Mouse (Mus musculus) stomach, postnatal 0 days (tissue): Measurements from ENCODE around the gene Dnmt3c. TPM values are rescaled to one million over a fixed set of nuclear protein-coding genes. Genes with fewer than 3 reads are reported as not detected.
"Not testable (repeated sequence)": the region's sequence is repeated elsewhere in the genome, so short reads cannot be mapped to it uniquely, and the experiment has no call there.

ENCODE experiments used
- ATAC-seq: fragments of 200-750 bp; cut with Nextera tagmentation; 2 replicates; pipeline ENCODE4 v1.8.0; 2017; ENCODE audit not compliant: low FRiP score, low TSS enrichment
- DNase-seq: peaks from one replicate; pipeline ENCODE4 v3.0.0-alpha.2; 2016; ENCODE audit warnings: low spot score
- H3K27ac ChIP-seq: fragments of 300-500 bp; sonication (generic); replicated peaks from 2 replicates; pipeline ENCODE4 v1.5.1; 2014; ENCODE audit warnings: mild to moderate bottlenecking, control low read depth
- H3K27me3 ChIP-seq: fragments of 300-500 bp; sonication (generic); 2 replicates; pipeline ENCODE4 v1.6.1; 2014; ENCODE audit warnings: low read length; ENCODE audit not compliant: control insufficient read depth, insufficient read depth
- H3K36me3 ChIP-seq: fragments of 300-500 bp; sonication (generic); 2 replicates; pipeline ENCODE4 v1.6.1; 2014; ENCODE audit warnings: low read length, mixed read lengths; ENCODE audit not compliant: control insufficient read depth, insufficient read depth
- H3K4me1 ChIP-seq: fragments of 300-500 bp; sonication (generic); replicated peaks from 2 replicates; pipeline ENCODE4 v1.6.1; 2014; ENCODE audit warnings: antibody characterized with exemption; ENCODE audit not compliant: control insufficient read depth, insufficient read depth
- H3K4me2 ChIP-seq: fragments of 300-500 bp; sonication (generic); replicated peaks from 2 replicates; pipeline ENCODE4 v1.6.1; 2014; ENCODE audit warnings: low read depth, mild to moderate bottlenecking, control low read depth, moderate library complexity
- H3K4me3 ChIP-seq: fragments of 300-500 bp; sonication (generic); 2 replicates; pipeline ENCODE4 v1.5.1; 2014; ENCODE audit warnings: low read depth, low read length, control low read depth
- H3K9ac ChIP-seq: fragments of 300-500 bp; sonication (generic); 2 replicates; pipeline ENCODE4 v1.6.1; 2014; ENCODE audit warnings: mild to moderate bottlenecking, low read length, control low read depth, mixed read lengths
- H3K9me3 ChIP-seq: fragments of 300-500 bp; sonication (generic); 2 replicates; pipeline ENCODE4 v1.6.1; 2016; ENCODE audit warnings: low read length; ENCODE audit not compliant: control insufficient read depth
- CTCF ChIP-seq: IDR thresholded peaks from 2 replicates; pipeline ENCODE4 v1.5.1; 2016; ENCODE audit warnings: antibody characterized with exemption, low read depth, mild to moderate bottlenecking, moderate library complexity
- EP300 ChIP-seq: optimal IDR thresholded peaks from 2 replicates; pipeline ENCODE3; 2016; ENCODE audit warnings: antibody characterized with exemption
- WGBS: fragments of 180-500 bp; shearing (Covaris S2); extraction: QIAGEN DNeasy Blood & Tissue Kit; methylation state at CpG from one replicate; pipeline ENCODE4 v1.1.7; 2014; 5-methylcytosine and 5-hydroxymethylcytosine counted together
- polyA plus RNA-seq: library from polyadenylated mRNA; unstranded; fragments of >200 nt; fragmentation: Nextera tagmentation; extraction: Ambion mirVana; gene quantifications from 2 replicates; pipeline ENCODE4 v1.2.1, GENCODE M21; 2015

Dnmt3c gene
- polyA plus RNA-seq, result not detected in 2 replicates

DNA sequence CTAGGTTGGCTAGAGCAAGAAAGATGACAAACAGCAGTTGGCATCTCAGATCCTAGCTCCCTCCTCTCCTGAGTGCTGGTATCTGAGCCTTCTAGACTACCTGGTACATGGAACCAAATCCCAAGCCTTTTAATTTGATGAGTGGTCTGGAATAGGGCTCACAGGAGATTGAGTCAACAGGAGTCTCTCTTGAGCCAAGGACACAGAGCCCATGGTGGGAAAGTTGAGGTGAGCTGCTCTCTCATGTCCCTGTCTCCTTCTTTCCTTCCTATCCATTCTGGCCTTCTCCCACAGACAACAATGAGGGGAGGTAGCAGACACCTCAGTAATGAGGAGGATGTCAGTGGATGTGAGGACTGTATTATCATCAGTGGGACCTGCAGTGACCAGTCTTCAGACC is at the start of gene Dnmt3c:
Gene Dnmt3c, plus strand, starts transcription at position 301 of the 400 bp plus-strand sequence.
- ATAC-seq (no peak), DNase-seq (no peak)
- H3K4me3 ChIP-seq, result no peak within 1 kb of the TSS
- H3K4me1 ChIP-seq, result no peaks in the 10 kb centered on the region
- TF ChIP-seq EP300 (no peak), CTCF (no peak)
- no peak within 1 kb of the TSS for H3K27ac ChIP-seq
- H3K36me3 ChIP-seq, result no peaks in the 10 kb centered on the region
- H3K9ac ChIP-seq, result no peak within 1 kb of the TSS
- H3K27me3 ChIP-seq, result no peaks in the 10 kb centered on the region
- H3K9me3 ChIP-seq, result no peaks in the 10 kb centered on the region
- no peak within 1 kb of the TSS for H3K4me2 ChIP-seq

DNA sequence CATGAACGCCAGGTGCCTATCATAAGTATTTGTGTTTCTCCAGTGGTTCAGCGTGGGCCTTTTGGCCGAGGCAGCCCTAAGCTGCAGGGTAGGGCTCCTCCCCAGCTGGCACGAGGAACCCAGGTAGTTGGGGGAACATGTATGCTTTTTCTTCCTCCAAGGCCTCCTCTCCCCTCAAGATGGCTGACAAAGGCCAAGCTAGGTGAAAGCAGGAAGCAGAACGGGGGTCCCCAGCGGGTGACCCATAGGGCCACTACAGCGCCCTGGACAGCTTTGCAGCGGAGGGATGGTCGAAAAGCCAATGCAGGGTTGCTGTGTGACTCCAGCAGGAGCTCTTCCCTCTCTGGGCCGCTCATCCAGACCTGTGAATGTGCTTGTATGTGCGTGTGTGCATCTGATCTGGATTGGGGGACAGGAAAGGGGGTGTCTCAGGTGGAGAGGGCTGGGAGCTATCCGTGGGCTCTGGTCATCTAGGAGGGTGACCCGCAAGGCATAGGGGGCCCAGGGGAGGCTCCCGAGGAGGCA is 47.6 kb upstream of the Dnmt3c start:
- H3K4me3 ChIP-seq, result peak overlapping the region; percentile 74
- no peak overlapping the region for H3K27ac ChIP-seq
- DNase-seq (peak; percentile 17), ATAC-seq (no peak)
- no peaks in the 10 kb centered on the region for H3K36me3 ChIP-seq
- WGBS, result 24% methylated on average over 13 of the region's 14 CpGs
- H3K9ac ChIP-seq, result peak overlapping the region; percentile 77
- H3K27me3 ChIP-seq, result no peaks in the 10 kb centered on the region
- H3K9me3 ChIP-seq, result no peaks in the 10 kb centered on the region
- TF ChIP-seq EP300, result no peak
- TF ChIP-seq CTCF, result no peak
- H3K4me2 ChIP-seq, result peak overlapping the region; percentile 98
- H3K4me1 ChIP-seq, result no peaks in the 10 kb centered on the region; the same call in 1 of the 2 replicates

DNA sequence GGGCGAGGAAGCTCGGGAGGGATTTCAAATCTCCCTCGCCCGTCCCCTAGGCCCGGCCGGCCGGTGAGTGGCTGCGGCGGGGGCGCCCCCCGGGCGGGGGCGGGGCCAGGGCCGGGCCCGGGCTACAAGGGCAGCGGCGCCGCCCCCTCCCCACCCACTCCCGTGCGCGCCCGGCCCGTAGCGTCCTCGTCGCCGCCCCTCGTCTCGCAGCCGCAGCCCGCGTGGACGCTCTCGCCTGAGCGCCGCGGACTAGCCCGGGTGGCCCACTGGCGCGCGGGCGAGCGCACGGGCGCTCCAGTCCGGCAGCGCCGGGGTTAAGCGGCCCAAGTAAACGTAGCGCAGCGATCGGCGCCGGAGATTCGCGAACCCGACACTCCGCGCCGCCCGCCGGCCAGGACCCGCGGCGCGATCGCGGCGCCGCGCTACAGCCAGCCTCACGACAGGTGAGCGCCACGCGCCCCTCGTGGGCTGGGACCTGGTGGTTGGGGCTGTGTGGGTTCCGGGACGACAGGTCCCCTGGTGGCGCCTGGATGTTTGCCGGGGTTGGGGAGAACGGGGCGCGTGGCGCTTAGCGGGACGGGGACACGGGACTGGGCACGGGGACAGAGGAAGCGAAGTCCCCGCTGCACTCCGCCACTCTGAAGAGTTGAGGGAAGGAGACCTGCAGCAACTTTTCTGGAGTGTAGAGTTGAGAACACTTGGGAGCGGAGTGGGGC is 47.0 kb upstream of the Dnmt3c start, which contains the start of gene Dnmt3b:
Gene Dnmt3b, plus strand, starts transcription at position 153 of the 716 bp plus-strand sequence.
- Histone ChIP-seq H3K27me3 (no peaks in the 10 kb centered on the region), H3K4me3 (peak within 1 kb of the TSS; percentile 74), H3K27ac (no peak within 1 kb of the TSS), H3K36me3 (no peaks in the 10 kb centered on the region), H3K4me2 (peak within 1 kb of the TSS; percentile 98), H3K9ac (peak within 1 kb of the TSS; percentile 77), H3K4me1 (no peaks in the 10 kb centered on the region; the same call in 1 of the 2 replicates), H3K9me3 (no peaks in the 10 kb centered on the region)
- TF ChIP-seq EP300 (no peak), CTCF (peak; percentile 19; the same call in 1 of the 2 replicates)
- peak; percentile 85 for ATAC-seq
- peak; percentile 68 for DNase-seq
- WGBS, result under 1% methylated on average over 78 of the region's 93 CpGs

DNA sequence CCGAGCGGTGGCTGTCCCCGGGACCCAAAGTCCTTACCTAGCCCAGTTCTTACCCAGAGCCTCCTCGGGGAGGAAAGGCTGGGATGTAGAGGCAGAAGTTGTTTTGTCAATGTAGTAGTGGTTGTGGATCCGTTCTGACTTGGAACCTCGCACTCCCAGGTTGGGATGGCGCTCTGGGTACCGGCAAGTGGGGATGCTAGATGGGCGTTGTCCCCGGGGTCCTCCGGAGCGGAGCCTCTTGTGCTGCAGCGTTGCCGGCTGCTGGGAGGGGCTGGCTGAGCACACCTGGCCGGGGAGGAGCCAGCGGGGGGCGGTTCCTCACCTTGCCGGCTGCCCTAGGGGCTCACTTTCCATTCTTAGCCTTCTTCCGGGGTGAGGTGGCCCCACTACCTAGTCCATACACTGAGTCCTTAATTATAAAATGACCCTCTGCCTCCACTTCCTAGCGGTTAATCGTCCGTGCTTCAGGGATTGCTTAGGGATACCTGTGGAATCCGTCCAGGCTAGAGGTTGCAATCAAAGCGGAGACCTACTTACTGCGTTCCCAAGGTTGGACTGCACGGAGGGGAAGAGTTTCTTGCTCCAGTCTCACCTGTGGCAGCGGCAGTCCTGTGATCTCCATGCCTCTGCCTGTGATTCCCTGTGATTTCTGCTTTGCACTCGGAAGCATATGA is 46.3 kb upstream of the Dnmt3c start:
- TF ChIP-seq EP300 (no peak), CTCF (no peak)
- Histone ChIP-seq H3K27ac (no peak overlapping the region), H3K4me3 (peak overlapping the region; percentile 74), H3K4me1 (no peaks in the 10 kb centered on the region; the same call in 1 of the 2 replicates), H3K36me3 (no peaks in the 10 kb centered on the region), H3K9ac (peak overlapping the region; percentile 77), H3K9me3 (no peaks in the 10 kb centered on the region), H3K4me2 (peak overlapping the region; percentile 98), H3K27me3 (no peaks in the 10 kb centered on the region)
- WGBS, result 6% methylated on average over 25 of the region's 28 CpGs
- peak; percentile 71 for DNase-seq
- peak; percentile 57 for ATAC-seq

DNA sequence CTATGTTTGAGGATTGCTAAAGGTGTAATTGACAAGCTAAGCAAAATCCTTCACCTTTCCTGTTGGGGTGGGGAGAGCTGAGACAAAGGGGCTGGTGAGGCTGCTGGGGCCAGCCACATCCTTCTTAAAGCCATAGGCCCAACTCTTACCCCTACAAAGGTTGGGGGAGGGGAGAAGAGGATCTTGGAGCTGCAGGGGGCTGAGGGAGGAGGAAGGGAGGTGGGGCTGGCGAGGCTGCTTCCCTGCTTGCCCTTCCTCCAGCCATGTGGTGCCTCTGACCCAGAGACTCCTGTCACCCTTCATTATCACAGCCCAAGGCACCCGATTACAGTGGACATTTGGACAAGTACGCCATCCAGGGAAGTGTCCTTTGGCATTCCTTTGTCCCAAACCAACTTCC is 44.8 kb upstream of the Dnmt3c start:
- Histone ChIP-seq H3K9me3 (no peaks in the 10 kb centered on the region), H3K4me2 (no peak overlapping the region), H3K9ac (no peak overlapping the region), H3K27me3 (no peaks in the 10 kb centered on the region), H3K4me3 (no peak overlapping the region), H3K4me1 (no peaks in the 10 kb centered on the region; the same call in 1 of the 2 replicates), H3K36me3 (no peaks in the 10 kb centered on the region), H3K27ac (no peak overlapping the region)
- TF ChIP-seq EP300 (no peak), CTCF (no peak)
- DNase-seq, result no peak
- 75% methylated on average over 3 of the region's 3 CpGs for WGBS
- no peak for ATAC-seq

DNA sequence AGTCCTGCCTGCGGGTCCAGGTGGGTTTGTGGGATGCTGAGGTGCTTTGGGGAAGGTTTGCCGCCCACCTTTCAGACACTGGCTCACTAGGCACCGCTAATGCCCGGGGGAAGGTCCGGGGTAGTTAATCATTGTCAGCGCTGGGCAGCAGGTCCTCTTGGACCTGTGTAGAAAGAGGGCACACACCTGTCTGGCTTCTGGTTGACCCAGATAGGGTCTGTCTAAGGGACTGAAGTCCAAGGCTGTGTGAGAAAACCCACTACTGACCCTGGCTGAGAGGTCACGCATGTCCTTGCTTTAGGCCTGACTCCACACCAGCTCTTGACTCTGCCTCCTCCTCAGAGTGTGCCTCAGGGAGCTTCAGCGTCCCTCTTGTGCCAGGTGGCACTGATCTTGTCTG is 38.8 kb upstream of the Dnmt3c start:
- H3K27ac ChIP-seq, H3K36me3 ChIP-seq, H3K9me3 ChIP-seq, H3K4me2 ChIP-seq, H3K9ac ChIP-seq, H3K4me1 ChIP-seq, H3K27me3 ChIP-seq, DNase-seq, H3K4me3 ChIP-seq: not testable (repeated sequence)
- WGBS, result 69% methylated on average over 6 of the region's 8 CpGs
- peak; percentile 32; the same call in 1 of the 2 replicates for ATAC-seq
